Mouse (Mus musculus) C2C12 (cell line): ENCODE results near the gene Kcng3.

Source experiments
- CEBPB ChIP-seq: IDR thresholded peaks from one replicate; pipeline ENCODE4 v1.6.1; 2011; ENCODE audit warnings: low read depth, mild to moderate bottlenecking, control low read depth, moderate library complexity
- CTCF ChIP-seq: IDR thresholded peaks from one replicate; pipeline ENCODE4 v1.5.1; 2011; ENCODE audit not compliant: control insufficient read depth, insufficient read depth, insufficient read length
- MAX ChIP-seq: IDR thresholded peaks from one replicate; pipeline ENCODE4 v1.6.1; 2011; ENCODE audit warnings: mild to moderate bottlenecking, control low read depth
- MYOD1 ChIP-seq: IDR thresholded peaks from one replicate; pipeline ENCODE4 v1.6.1; 2011; ENCODE audit warnings: low read depth; ENCODE audit not compliant: control insufficient read depth, insufficient read length
- USF1 ChIP-seq: IDR thresholded peaks from one replicate; pipeline ENCODE4 v1.6.1; 2011; ENCODE audit warnings: low read depth, mild to moderate bottlenecking, control low read depth, moderate library complexity

GRCm38 (mm10) chr17:83658943-83659342, 27.2 kb upstream of the Kcng3 start:
- no peak for TF ChIP-seq CTCF
- TF ChIP-seq CEBPB, result no peak
- no peak for TF ChIP-seq MYOD1
- no peak for TF ChIP-seq MAX
- no peak for TF ChIP-seq USF1
